Mouse (Mus musculus) neural tube, embryonic 14.5 days (tissue): ENCODE results near the gene Trim46. TPM values are rescaled to one million over a fixed set of nuclear protein-coding genes. Genes with fewer than 3 reads are reported as not detected.
A peak's percentile ranks its signal among the peaks of the same experiment; 100 is the strongest.

Experiments used
- ATAC-seq: fragments of 200-750 bp; cut with Nextera tagmentation; 2 replicates; pipeline ENCODE4 v1.8.0; 2017; ENCODE audit warnings: low read depth, mild to moderate bottlenecking, moderate TSS enrichment, moderate library complexity
- H3K27ac ChIP-seq: fragments of 300-500 bp; sonication (generic); 2 replicates; pipeline ENCODE4 v1.5.1; 2014; ENCODE audit warnings: low read depth, mild to moderate bottlenecking, control low read depth, low read length, moderate library complexity, mixed read lengths
- H3K27me3 ChIP-seq: fragments of 300-500 bp; sonication (generic); 2 replicates; pipeline ENCODE4 v1.6.1; 2014; ENCODE audit warnings: low read length; ENCODE audit not compliant: control insufficient read depth, insufficient read depth
- H3K36me3 ChIP-seq: fragments of 300-500 bp; sonication (generic); 2 replicates; pipeline ENCODE4 v1.6.1; 2014; ENCODE audit warnings: low read length, mixed read lengths; ENCODE audit not compliant: control insufficient read depth, insufficient read depth
- H3K4me1 ChIP-seq: fragments of 300-500 bp; sonication (generic); 2 replicates; pipeline ENCODE4 v1.6.1; 2014; ENCODE audit warnings: low read length; ENCODE audit not compliant: control insufficient read depth, insufficient read depth
- H3K4me2 ChIP-seq: fragments of 300-500 bp; sonication (generic); 2 replicates; pipeline ENCODE4 v1.6.1; 2014; ENCODE audit warnings: mild to moderate bottlenecking, low read depth, low read length, control low read depth
- H3K4me3 ChIP-seq: fragments of 300-500 bp; sonication (generic); 2 replicates; pipeline ENCODE4 v1.5.1; 2014; ENCODE audit warnings: low read depth, low read length, control low read depth, mixed read lengths
- H3K9ac ChIP-seq: fragments of 300-500 bp; sonication (generic); replicated peaks from 2 replicates; pipeline ENCODE4 v1.6.1; 2014; ENCODE audit warnings: low read depth, mild to moderate bottlenecking, control low read depth, low read length, mixed read lengths
- H3K9me3 ChIP-seq: fragments of 300-500 bp; sonication (generic); 2 replicates; pipeline ENCODE4 v1.6.1; 2016; ENCODE audit warnings: low read length; ENCODE audit not compliant: control insufficient read depth
- WGBS: fragments of 180-500 bp; shearing (Covaris S2); extraction: QIAGEN DNeasy Blood & Tissue Kit; methylation state at CpG from one replicate; pipeline ENCODE4 v1.1.7; 2014; 5-methylcytosine and 5-hydroxymethylcytosine counted together
- polyA plus RNA-seq: library from polyadenylated mRNA; unstranded; fragments of >200 nt; fragmentation: Nextera tagmentation; extraction: Ambion mirVana; gene quantifications from 2 replicates; pipeline ENCODE4 v1.2.1, GENCODE M21; 2014

The Trim46 gene
- polyA plus RNA-seq, 1 experiment from 2014 or later: 70.7 TPM

DNA sequence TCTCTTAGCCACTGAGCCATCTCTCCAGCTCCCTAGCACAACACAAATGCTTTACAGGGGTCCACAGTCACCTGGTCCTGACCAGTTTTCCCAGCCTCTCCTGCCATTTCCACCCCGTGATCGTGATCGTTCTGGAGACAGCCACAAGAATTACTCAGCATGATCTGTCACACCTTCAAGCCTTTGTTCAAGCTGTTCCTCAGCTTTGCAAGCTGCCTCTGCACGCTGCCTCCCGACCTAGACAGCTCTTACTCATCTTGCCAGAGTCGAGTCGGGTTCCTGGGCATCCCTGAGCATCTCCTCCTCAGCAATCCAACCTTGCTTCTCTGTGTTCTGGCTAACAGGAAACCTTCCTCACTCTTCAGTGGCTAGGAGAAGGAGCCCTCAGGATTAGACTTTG lies 13.0 kb upstream of the Trim46 start, which contains the start of gene Dpm3:
TSS of gene Dpm3 (plus strand) at position 283 of the 400 bp plus-strand sequence.
- H3K9me3 ChIP-seq: no peaks in the 10 kb centered on the region
- 55% methylated on average over 7 of the region's 7 CpGs for WGBS
- H3K27ac ChIP-seq: no peak within 1 kb of the TSS
- no peaks in the 10 kb centered on the region for H3K27me3 ChIP-seq
- no peaks in the 10 kb centered on the region for H3K4me1 ChIP-seq
- ATAC-seq: no peak
- no peak within 1 kb of the TSS for H3K4me2 ChIP-seq
- H3K9ac ChIP-seq: no peak within 1 kb of the TSS
- H3K36me3 ChIP-seq: no peaks in the 10 kb centered on the region
- no peak within 1 kb of the TSS for H3K4me3 ChIP-seq

DNA sequence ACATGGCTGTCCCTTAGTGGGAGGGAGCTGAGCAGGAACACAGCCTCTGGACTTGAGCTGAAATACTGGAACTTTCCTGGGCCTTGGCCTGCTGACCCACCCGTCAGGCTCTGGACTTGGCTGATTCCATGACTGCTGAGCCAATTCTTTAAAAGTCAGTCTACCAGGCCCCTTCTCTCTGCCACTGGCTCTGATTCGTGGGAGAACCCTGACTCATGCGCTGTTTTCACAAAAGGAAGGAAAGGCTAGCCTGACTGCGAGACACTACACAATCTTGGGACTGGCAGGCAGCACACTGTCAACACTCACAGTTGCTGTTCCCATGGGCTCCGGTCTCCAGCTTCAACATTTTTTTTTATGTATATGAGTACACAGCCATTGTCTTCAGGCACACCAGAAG lies 10.1 kb upstream of the Trim46 start:
- no peaks in the 10 kb centered on the region for H3K9me3 ChIP-seq
- no peak overlapping the region for H3K9ac ChIP-seq
- H3K36me3 ChIP-seq: no peaks in the 10 kb centered on the region
- H3K27ac ChIP-seq: no peak overlapping the region
- peaks cover 5% of the 10 kb centered on the region; the same call in 1 of the 2 replicates for H3K4me1 ChIP-seq
- H3K4me3 ChIP-seq: no peak overlapping the region
- WGBS: 83% methylated on average over 5 of the region's 5 CpGs
- no peak overlapping the region for H3K4me2 ChIP-seq
- no peaks in the 10 kb centered on the region for H3K27me3 ChIP-seq
- ATAC-seq: no peak

DNA sequence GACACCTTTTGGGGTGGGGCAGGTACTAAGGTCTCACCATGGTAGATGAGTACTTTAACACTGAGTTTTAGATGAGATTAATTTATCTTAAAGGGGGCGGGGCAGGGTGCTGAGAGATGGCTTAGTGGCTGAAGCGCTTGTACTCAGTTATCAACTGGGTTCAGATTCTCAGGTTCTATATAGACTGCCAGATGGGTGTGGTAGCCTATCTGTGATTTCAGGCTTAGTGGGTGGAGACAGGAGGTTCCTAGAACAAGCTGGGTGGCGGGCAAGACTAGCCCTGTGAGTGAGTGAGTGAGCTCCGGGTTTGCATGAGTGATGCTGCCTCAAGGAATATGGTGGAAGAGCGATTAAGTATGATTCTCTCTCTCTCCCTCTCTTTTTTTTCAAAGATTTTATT lies 8.9 kb upstream of the Trim46 start:
- Histone ChIP-seq H3K4me1 (peaks cover 7% of the 10 kb centered on the region; the same call in 1 of the 2 replicates), H3K9ac (no peak overlapping the region), H3K9me3 (no peaks in the 10 kb centered on the region), H3K4me3 (no peak overlapping the region), H3K4me2 (no peak overlapping the region), H3K36me3 (no peaks in the 10 kb centered on the region), H3K27me3 (no peaks in the 10 kb centered on the region), H3K27ac (no peak overlapping the region)
- WGBS: 96% methylated on average over 5 of the region's 5 CpGs
- ATAC-seq: no peak

GRCm38 (mm10) chr3:89251365-89251895 lies 5.3 kb upstream of the Trim46 start:
- Histone ChIP-seq H3K9ac (no peak overlapping the region), H3K4me1 (peaks cover 15% of the 10 kb centered on the region; the same call in 1 of the 2 replicates), H3K36me3 (no peaks in the 10 kb centered on the region), H3K27me3 (no peaks in the 10 kb centered on the region), H3K27ac (no peak overlapping the region), H3K9me3 (no peaks in the 10 kb centered on the region), H3K4me3 (no peak overlapping the region), H3K4me2 (peak overlapping the region; percentile 33; the same call in 1 of the 2 replicates)
- WGBS: 4% methylated on average over 17 of the region's 17 CpGs
- ATAC-seq: peak; percentile 5; the same call in 1 of the 2 replicates

- no peak overlapping the region for H3K4me2 ChIP-seq
- H3K4me1 ChIP-seq: peaks cover 15% of the 10 kb centered on the region; the same call in 1 of the 2 replicates
- ATAC-seq: no peak
- no peak overlapping the region for H3K4me3 ChIP-seq
- no peaks in the 10 kb centered on the region for H3K36me3 ChIP-seq
- 25% methylated on average over 7 of the region's 7 CpGs for WGBS
- H3K9ac ChIP-seq: no peak overlapping the region
- no peaks in the 10 kb centered on the region for H3K9me3 ChIP-seq
- H3K27me3 ChIP-seq: no peaks in the 10 kb centered on the region
- H3K27ac ChIP-seq: no peak overlapping the region
These were observed 4.4 kb upstream of the Trim46 start for GRCm38 (mm10) chr3:89250435-89251040.

DNA sequence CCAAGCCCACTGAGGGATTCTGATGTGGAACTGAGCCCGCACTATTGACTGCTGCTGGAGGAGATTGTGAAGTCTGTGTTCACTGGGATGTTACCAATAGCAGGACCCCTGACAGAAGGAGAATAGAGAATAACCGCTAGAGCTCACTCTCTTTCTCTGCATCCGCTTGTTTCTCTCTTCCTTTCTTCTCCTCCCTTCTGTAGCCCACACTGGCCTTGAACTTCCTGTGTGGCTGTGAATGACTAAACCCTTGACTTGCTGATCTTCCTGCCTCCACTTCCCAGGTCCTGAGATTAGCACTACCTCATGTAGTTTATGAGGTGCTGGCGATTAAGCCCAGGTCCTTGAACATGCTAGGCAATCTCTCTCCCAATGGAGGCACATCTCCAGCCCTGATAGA lies 1.4 kb upstream of the Trim46 start:
- Histone ChIP-seq H3K4me1 (peaks cover 31% of the 10 kb centered on the region), H3K27ac (no peak overlapping the region), H3K27me3 (no peaks in the 10 kb centered on the region), H3K4me3 (peak overlapping the region; percentile 42; the same call in 1 of the 2 replicates), H3K9me3 (no peaks in the 10 kb centered on the region), H3K9ac (no peak overlapping the region), H3K36me3 (peaks cover 4% of the 10 kb centered on the region; the same call in 1 of the 2 replicates), H3K4me2 (peak overlapping the region; percentile 93)
- WGBS: 88% methylated on average over 4 of the region's 4 CpGs
- no peak for ATAC-seq

- 3% methylated on average over 20 of the region's 20 CpGs for WGBS
- Histone ChIP-seq H3K4me2 (peak within 1 kb of the TSS; percentile 93), H3K4me1 (peaks cover 25% of the 10 kb centered on the region), H3K9ac (peak within 1 kb of the TSS; percentile 70), H3K27ac (peak within 1 kb of the TSS; percentile 94), H3K27me3 (no peaks in the 10 kb centered on the region), H3K4me3 (peak within 1 kb of the TSS; percentile 42), H3K36me3 (peaks cover 13% of the 10 kb centered on the region), H3K9me3 (no peaks in the 10 kb centered on the region)
- ATAC-seq: peak; percentile 52
These were observed 379 bp downstream of the Trim46 start, which contains the start of gene Krtcap2 for GRCm38 (mm10) chr3:89245688-89246171. Gene Krtcap2, plus strand, starts transcription at chr3:89245966.

- Histone ChIP-seq H3K4me3 (peak overlapping the region; percentile 42), H3K4me1 (peaks cover 25% of the 10 kb centered on the region), H3K27ac (peak overlapping the region; percentile 94), H3K9ac (peak overlapping the region; percentile 70), H3K9me3 (no peaks in the 10 kb centered on the region), H3K36me3 (peaks cover 18% of the 10 kb centered on the region), H3K27me3 (no peaks in the 10 kb centered on the region), H3K4me2 (peak overlapping the region; percentile 93)
- under 1% methylated on average over 19 of the region's 26 CpGs for WGBS
- peak; percentile 64 for ATAC-seq
These were observed 974 bp downstream of the Trim46 start for GRCm38 (mm10) chr3:89244982-89245687.
